Mouse (Mus musculus) forebrain, embryonic 11.5 days (tissue): ENCODE data around the gene Gid4. TPM values are rescaled to one million over a fixed set of nuclear protein-coding genes. Genes with fewer than 3 reads are reported as not detected.

Experiments
- ATAC-seq: fragments of 200-750 bp; cut with Nextera tagmentation; replicated peaks from 2 replicates; pipeline ENCODE4 v1.8.0; 2017; ENCODE audit warnings: moderate TSS enrichment; ENCODE audit not compliant: low FRiP score
- DNase-seq: peaks from one replicate; pipeline ENCODE4 v3.0.0-alpha.2; 2017; ENCODE audit warnings: low spot score
- H3K27ac ChIP-seq: fragments of 300-500 bp; sonication (generic); 2 replicates; pipeline ENCODE4 v1.5.1; 2014; ENCODE audit warnings: low read depth, low read length
- H3K27me3 ChIP-seq: fragments of 300-500 bp; sonication (generic); 2 replicates; pipeline ENCODE4 v1.6.1; 2014; ENCODE audit warnings: mild to moderate bottlenecking, low read length, mixed read lengths; ENCODE audit not compliant: control insufficient read depth, insufficient read depth
- H3K36me3 ChIP-seq: fragments of 300-500 bp; sonication (generic); 2 replicates; pipeline ENCODE4 v1.6.1; 2014; ENCODE audit warnings: mild to moderate bottlenecking, low read length, moderate library complexity, mixed read lengths; ENCODE audit not compliant: control insufficient read depth, insufficient read depth
- H3K4me1 ChIP-seq: fragments of 300-500 bp; sonication (generic); replicated peaks from 2 replicates; pipeline ENCODE4 v1.6.1; 2014; ENCODE audit warnings: low read length, mixed read lengths; ENCODE audit not compliant: control insufficient read depth, insufficient read depth
- H3K4me2 ChIP-seq: fragments of 300-500 bp; sonication (generic); 2 replicates; pipeline ENCODE4 v1.6.1; 2014; ENCODE audit warnings: low read depth, mild to moderate bottlenecking, low read length, moderate library complexity, mixed read lengths; ENCODE audit not compliant: severe bottlenecking
- H3K4me3 ChIP-seq: fragments of 300-500 bp; sonication (generic); 2 replicates; pipeline ENCODE4 v1.5.1; 2014; ENCODE audit warnings: low read depth, low read length
- H3K9ac ChIP-seq: fragments of 300-500 bp; sonication (generic); 2 replicates; pipeline ENCODE4 v1.6.1; 2014; ENCODE audit warnings: low read length
- H3K9me3 ChIP-seq: fragments of 300-500 bp; sonication (generic); 2 replicates; pipeline ENCODE4 v1.6.1; 2016; ENCODE audit warnings: low read length, mixed read lengths; ENCODE audit not compliant: control insufficient read depth
- WGBS: fragments of 180-500 bp; shearing (Covaris S2); extraction: QIAGEN DNeasy Blood & Tissue Kit; methylation state at CpG from one replicate; pipeline ENCODE4 v1.1.7; 2014; 5-methylcytosine and 5-hydroxymethylcytosine counted together
- polyA plus RNA-seq: library from polyadenylated mRNA; unstranded; fragments of >200 nt; fragmentation: Nextera tagmentation; extraction: Ambion mirVana; gene quantifications from 2 replicates; pipeline ENCODE4 v1.2.1, GENCODE M21; 2014

Gene Gid4
- polyA plus RNA-seq, 1 experiment from 2014 or later = 38.5 TPM

DNA sequence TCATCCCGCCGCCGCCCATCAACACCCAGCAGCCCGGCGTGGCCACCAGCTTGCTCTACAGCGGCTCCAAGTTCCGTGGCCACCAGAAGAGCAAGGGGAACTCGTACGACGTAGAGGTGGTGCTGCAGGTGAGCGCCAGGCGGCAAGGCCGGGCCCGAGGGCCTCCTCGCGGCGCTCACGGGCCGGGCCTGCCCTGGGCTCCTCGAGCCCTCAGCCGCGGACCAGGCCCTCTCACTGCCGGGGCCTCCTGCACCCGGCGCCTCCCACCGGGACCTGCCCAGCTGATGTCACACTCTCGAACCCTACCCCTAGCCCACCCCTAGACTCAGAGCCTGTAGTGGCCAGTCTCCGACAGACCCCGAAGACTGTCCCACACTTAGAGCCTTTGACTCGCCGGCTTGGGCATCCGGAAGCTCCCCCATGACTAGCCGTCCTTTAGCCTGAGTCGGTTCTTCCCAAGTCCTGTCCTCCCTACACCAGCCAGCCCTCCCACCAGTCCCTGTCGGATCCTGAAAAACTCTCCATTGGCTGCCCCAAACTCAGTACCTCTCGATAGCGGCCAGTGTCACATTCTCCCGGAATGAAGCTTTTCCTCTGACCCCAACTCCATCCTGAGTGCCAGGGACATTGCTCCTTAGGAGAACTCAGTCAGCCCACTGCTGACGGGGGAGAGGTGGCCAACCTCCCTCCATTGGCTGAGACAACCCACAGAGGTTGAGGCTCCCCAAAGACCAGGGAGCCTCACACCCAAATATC lies 950 bp downstream of the Gid4 start, which contains the start of gene Atpaf2:
Gene Atpaf2, minus strand, starts transcription at position 741 of the 756 bp plus-strand sequence.
- Histone ChIP-seq H3K9ac (peak within 1 kb of the TSS; percentile 88), H3K9me3 (no peaks in the 10 kb centered on the region), H3K4me3 (peak within 1 kb of the TSS; percentile 87), H3K36me3 (no peaks in the 10 kb centered on the region), H3K4me2 (peak within 1 kb of the TSS; percentile 80), H3K27ac (peak within 1 kb of the TSS; percentile 73), H3K27me3 (no peaks in the 10 kb centered on the region), H3K4me1 (peaks cover 5% of the 10 kb centered on the region)
- peak; percentile 52 for ATAC-seq
- under 1% methylated on average over 39 of the region's 39 CpGs for WGBS
- peak; percentile 71 for DNase-seq

DNA sequence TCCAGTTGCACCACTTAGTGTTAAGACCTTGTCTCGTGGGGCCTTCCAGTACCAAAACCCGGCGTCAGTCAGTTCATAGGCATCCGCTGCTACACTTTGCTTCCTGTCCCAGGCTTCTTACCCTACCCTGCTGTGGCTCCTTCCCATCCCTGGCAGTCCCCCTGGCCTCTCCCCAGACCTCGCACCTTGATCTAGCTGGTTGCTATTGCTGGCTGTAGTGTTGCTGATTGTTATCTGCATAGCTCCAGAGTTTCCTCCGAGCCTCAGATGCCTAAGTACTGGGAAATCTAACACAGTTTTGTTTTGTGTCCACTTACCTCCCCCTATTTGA lies 1.5 kb downstream of the Gid4 start:
- H3K36me3 ChIP-seq = no peaks in the 10 kb centered on the region
- H3K4me3 ChIP-seq = peak overlapping the region; percentile 87
- H3K4me1 ChIP-seq = peaks cover 5% of the 10 kb centered on the region
- no peaks in the 10 kb centered on the region for H3K27me3 ChIP-seq
- ATAC-seq (no peak), DNase-seq (peak; percentile 50)
- peak overlapping the region; percentile 88 for H3K9ac ChIP-seq
- no peaks in the 10 kb centered on the region for H3K9me3 ChIP-seq
- peak overlapping the region; percentile 80 for H3K4me2 ChIP-seq
- 35% methylated on average over 6 of the region's 6 CpGs for WGBS
- H3K27ac ChIP-seq = no peak overlapping the region

DNA sequence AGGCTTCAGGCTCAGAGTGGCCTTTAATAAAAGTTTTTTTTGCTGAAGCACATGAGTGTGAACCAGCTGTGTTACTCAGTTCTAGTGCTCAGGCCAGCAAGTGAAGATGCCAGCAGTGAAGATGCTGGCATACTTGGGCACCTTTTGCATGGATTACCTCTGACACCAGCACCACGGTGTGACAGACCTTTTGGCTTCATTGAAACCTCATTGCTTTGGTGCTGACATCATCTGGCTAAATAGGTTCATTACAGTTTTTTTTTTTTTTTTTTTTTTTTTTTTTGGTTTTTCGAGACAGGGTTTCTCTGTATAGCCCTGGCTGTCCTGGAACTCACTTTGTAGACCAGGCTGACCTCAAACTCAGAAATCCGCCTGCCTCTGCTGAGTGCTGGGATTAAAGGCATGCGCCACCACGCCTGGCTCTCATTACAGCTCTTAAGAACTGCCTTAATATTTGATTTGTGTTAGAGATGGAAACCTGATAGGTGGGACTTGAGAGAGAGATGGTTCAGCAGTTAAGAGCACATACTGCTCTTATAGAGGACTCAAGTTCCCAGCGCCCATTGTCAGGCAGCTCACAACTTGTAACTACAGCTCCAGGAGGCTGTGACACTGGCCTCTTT lies 5.2 kb downstream of the Gid4 start:
- Histone ChIP-seq H3K36me3 (no peaks in the 10 kb centered on the region), H3K9ac (no peak overlapping the region), H3K4me3 (no peak overlapping the region), H3K4me2 (no peak overlapping the region), H3K27ac (no peak overlapping the region), H3K4me1 (peaks cover 5% of the 10 kb centered on the region), H3K27me3 (no peaks in the 10 kb centered on the region), H3K9me3 (no peaks in the 10 kb centered on the region)
- DNase-seq = no peak
- no peak for ATAC-seq
- 80% methylated on average over 5 of the region's 6 CpGs for WGBS

DNA sequence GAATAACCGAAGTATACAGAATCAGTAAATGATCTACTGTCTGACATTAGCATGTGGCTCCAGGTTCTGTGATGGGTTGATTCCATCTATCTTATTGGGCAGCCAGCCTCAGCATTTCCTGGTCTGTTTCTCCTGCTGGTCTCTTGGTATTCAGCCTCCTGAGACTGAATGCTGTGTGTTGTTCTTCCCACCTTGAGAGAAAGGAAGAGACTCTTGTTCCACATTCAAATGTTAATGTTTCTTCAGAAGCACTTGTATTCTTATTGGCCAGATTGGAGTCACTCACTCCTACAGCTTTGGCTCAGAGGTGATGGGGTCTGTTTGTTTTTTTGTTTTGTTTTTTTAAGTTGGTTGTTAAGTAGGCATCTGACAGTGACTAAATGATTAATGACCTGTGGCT lies 6.1 kb downstream of the Gid4 start:
- WGBS = 76% methylated on average over 1 of the region's 1 CpGs
- Histone ChIP-seq H3K9ac (no peak overlapping the region), H3K9me3 (no peaks in the 10 kb centered on the region), H3K4me3 (no peak overlapping the region), H3K36me3 (no peaks in the 10 kb centered on the region), H3K4me1 (peaks cover 5% of the 10 kb centered on the region), H3K27ac (no peak overlapping the region), H3K4me2 (no peak overlapping the region), H3K27me3 (no peaks in the 10 kb centered on the region)
- DNase-seq = no peak
- ATAC-seq = no peak

DNA sequence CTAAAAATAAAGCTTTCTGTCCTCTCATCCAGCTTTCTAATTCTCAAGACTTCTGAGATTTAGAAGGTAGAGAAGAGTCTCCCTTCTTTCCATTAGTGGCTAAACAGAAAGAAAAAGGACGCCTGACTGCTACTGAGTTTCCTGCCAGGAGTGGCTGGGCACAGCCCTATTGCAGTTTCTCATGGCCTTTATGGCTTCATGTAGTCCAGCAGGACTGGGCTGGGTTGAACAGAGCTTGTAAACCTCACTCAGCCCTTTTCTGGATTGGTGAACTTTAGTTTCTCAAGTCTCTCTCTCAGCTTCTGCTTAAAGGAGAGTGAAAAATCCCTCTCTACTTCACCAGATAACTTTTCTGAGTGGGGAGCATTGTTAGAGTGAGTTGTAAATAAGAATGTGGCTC lies 9.5 kb downstream of the Gid4 start:
- Histone ChIP-seq H3K9ac (no peak overlapping the region), H3K9me3 (no peaks in the 10 kb centered on the region), H3K27me3 (no peaks in the 10 kb centered on the region), H3K4me2 (no peak overlapping the region), H3K27ac (no peak overlapping the region), H3K4me1 (no peaks in the 10 kb centered on the region), H3K4me3 (no peak overlapping the region), H3K36me3 (no peaks in the 10 kb centered on the region)
- WGBS = 89% methylated on average over 1 of the region's 1 CpGs
- ATAC-seq (no peak), DNase-seq (no peak)

DNA sequence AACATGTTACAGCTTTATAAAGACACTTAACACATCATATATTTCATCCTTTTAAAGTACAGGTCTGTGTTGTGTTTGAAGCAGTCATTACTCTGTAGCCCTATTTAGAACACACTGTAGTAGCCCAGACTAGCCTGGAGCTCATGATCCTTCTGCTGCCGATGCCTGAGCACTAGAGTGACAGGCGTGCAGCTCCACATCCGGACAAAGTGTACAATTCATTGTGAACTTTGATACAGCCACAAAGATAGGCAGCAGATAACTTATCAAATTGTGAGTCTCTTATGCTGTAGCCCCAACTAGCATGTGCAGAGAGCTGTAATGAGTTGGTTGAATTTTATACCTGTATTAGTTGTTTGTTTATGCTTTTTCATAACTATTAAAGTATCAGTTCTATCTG lies 10.7 kb downstream of the Gid4 start:
- ATAC-seq (no peak), DNase-seq (no peak)
- Histone ChIP-seq H3K4me1 (no peaks in the 10 kb centered on the region), H3K9me3 (no peaks in the 10 kb centered on the region), H3K4me2 (no peak overlapping the region), H3K27ac (no peak overlapping the region), H3K27me3 (no peaks in the 10 kb centered on the region), H3K9ac (no peak overlapping the region), H3K4me3 (no peak overlapping the region), H3K36me3 (no peaks in the 10 kb centered on the region)
- 96% methylated on average over 3 of the region's 3 CpGs for WGBS

DNA sequence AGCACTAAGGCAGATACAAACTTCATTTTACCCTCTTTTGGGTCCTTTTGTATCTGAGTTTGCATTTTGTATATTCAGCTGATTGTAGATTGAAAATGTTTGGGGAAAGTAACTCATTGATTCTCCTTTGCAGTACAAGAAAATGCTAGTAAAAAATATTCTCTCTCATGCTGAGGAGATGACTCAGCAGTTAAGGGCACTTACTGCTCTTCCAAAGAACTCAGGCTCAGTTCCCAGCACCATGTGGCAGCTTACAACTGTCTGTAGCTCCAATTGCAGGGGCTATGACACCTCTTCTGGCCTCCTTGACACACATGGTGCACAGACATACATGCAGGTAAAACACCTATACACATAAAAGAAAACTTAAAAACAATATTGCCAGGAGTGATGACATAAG lies 16.6 kb downstream of the Gid4 start:
- no peaks in the 10 kb centered on the region for H3K27me3 ChIP-seq
- H3K9me3 ChIP-seq = no peaks in the 10 kb centered on the region
- H3K4me3 ChIP-seq = no peak overlapping the region
- no peak overlapping the region for H3K9ac ChIP-seq
- ATAC-seq = no peak
- no peak overlapping the region for H3K4me2 ChIP-seq
- peaks cover 3% of the 10 kb centered on the region for H3K36me3 ChIP-seq
- no peak for DNase-seq
- no peak overlapping the region for H3K27ac ChIP-seq
- H3K4me1 ChIP-seq = no peaks in the 10 kb centered on the region

DNA sequence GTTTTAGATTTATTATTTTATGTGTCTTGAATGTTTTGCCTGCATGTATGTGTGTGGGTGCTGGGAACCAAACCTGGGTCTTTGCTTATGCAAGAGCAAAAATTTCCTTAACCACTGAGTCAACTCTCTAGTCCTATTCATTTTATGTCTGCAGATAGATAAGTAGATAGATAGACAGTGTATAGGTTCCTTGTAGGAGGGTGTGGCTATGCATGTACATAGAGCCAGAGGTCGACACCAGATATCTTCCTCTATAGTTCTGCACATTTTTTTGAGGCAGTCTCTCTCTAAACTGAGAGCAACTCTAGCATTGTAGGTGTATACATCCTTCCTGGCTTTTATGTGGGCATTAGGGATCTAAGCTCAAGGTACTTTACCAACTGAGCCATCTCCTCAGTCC lies 18.2 kb downstream of the Gid4 start:
- 97% methylated on average over 1 of the region's 1 CpGs for WGBS
- no peak for DNase-seq
- Histone ChIP-seq H3K4me3 (no peak overlapping the region), H3K27me3 (no peaks in the 10 kb centered on the region), H3K9ac (no peak overlapping the region), H3K36me3 (peaks cover 3% of the 10 kb centered on the region), H3K4me2 (no peak overlapping the region), H3K4me1 (no peaks in the 10 kb centered on the region), H3K27ac (no peak overlapping the region), H3K9me3 (no peaks in the 10 kb centered on the region)
- no peak for ATAC-seq

DNA sequence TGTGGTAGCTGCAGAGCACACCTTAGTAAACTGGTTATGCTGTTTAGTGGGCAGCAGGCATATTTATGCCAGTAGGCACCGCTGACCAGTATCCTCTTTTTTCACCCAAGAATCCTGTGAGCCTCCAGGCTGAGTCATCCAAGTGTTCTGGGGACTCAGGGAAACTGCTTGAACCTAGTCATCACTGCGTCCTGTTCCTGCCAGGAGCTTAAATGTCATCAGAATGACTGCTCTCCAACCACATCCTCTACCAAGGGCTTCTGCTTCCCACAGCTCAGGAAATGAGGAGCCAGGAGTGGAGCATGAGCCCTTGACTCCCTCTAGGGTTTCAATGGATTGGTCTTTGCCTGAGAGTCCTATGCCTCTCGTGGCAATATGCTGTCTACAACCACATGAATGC lies 19.7 kb downstream of the Gid4 start:
- Histone ChIP-seq H3K4me1 (no peaks in the 10 kb centered on the region), H3K4me3 (no peak overlapping the region), H3K9ac (no peak overlapping the region), H3K9me3 (no peaks in the 10 kb centered on the region), H3K36me3 (peaks cover 3% of the 10 kb centered on the region), H3K27ac (no peak overlapping the region), H3K4me2 (no peak overlapping the region), H3K27me3 (no peaks in the 10 kb centered on the region)
- DNase-seq (no peak), ATAC-seq (no peak)
- 88% methylated on average over 3 of the region's 3 CpGs for WGBS
